Mouse (Mus musculus): ENCODE data around the gene Tcf20.

- TF ChIP-seq GATA1 (IDR thresholded peaks at IDR 0.05; ENCODE audit: borderline replicate concordance, low read length) = no peak
- no peak for TF ChIP-seq FLI1 (IDR thresholded peaks at IDR 0.05; ENCODE audit: low read length)
These were observed 499 bp downstream of the Tcf20 start for GRCm38 (mm10) chr15:82987014-82987731.
